Mouse (Mus musculus) R1 (cell line): ENCODE measurements around the gene Mbtd1.

Experiments
- DNase-seq: peaks from one replicate; pipeline ENCODE4 v3.0.0-alpha.2; 2018; ENCODE audit warnings: low read depth, low spot score

Mbtd1 gene

GRCm38 (mm10) chr11:93987026-93987425 is 101.4 kb downstream of the Mbtd1 start:
- no peak for DNase-seq

GRCm38 (mm10) chr11:93987625-93988327 is 102.1 kb downstream of the Mbtd1 start:
- no peak for DNase-seq

GRCm38 (mm10) chr11:93988328-93989062 is 102.8 kb downstream of the Mbtd1 start:
- DNase-seq = no peak

- DNase-seq = no peak
Observed at GRCm38 (mm10) chr11:93994531-93994930, 108.9 kb downstream of the Mbtd1 start.

GRCm38 (mm10) chr11:93995111-93995719 is 109.6 kb downstream of the Mbtd1 start:
- DNase-seq = peak; percentile 83

GRCm38 (mm10) chr11:93995720-93996305 is 110.2 kb downstream of the Mbtd1 start, which contains the start of gene Spag9:
Gene Spag9, plus strand, starts transcription at chr11:93996091.
- DNase-seq = peak; percentile 95
